Mouse (Mus musculus) limb, embryonic 13.5 days (tissue): ENCODE results near the gene Cys1. TPM values are rescaled to one million over a fixed set of nuclear protein-coding genes. Genes with fewer than 3 reads are reported as not detected.
"Not testable (repeated sequence)": the region's sequence is repeated elsewhere in the genome, so short reads cannot be mapped to it uniquely, and the experiment has no call there.

ENCODE experiments used
- ATAC-seq: fragments of 200-750 bp; cut with Nextera tagmentation; 2 replicates; pipeline ENCODE4 v1.8.0; 2017; ENCODE audit warnings: low read depth, moderate number of reproducible peaks, moderate TSS enrichment; ENCODE audit not compliant: low FRiP score
- H3K27ac ChIP-seq: fragments of 300-500 bp; sonication (generic); 2 replicates; pipeline ENCODE4 v1.5.1; 2015; ENCODE audit warnings: inconsistent platforms, mild to moderate bottlenecking, moderate library complexity
- H3K27me3 ChIP-seq: fragments of 300-500 bp; sonication (generic); 2 replicates; pipeline ENCODE4 v1.6.1; 2015; ENCODE audit warnings: mild to moderate bottlenecking, inconsistent platforms
- H3K36me3 ChIP-seq: fragments of 300-500 bp; sonication (generic); 2 replicates; pipeline ENCODE4 v1.6.1; 2015; ENCODE audit warnings: inconsistent platforms, mild to moderate bottlenecking, moderate library complexity
- H3K4me1 ChIP-seq: fragments of 300-500 bp; sonication (generic); 2 replicates; pipeline ENCODE4 v1.6.1; 2015; ENCODE audit warnings: inconsistent platforms
- H3K4me2 ChIP-seq: fragments of 300-500 bp; sonication (generic); replicated peaks from 2 replicates; pipeline ENCODE4 v1.6.1; 2015; ENCODE audit warnings: inconsistent platforms, mild to moderate bottlenecking, moderate library complexity
- H3K4me3 ChIP-seq: fragments of 300-500 bp; sonication (generic); 2 replicates; pipeline ENCODE4 v1.5.1; 2015; ENCODE audit warnings: moderate library complexity, mild to moderate bottlenecking, inconsistent platforms
- H3K9ac ChIP-seq: fragments of 300-500 bp; sonication (generic); 2 replicates; pipeline ENCODE4 v1.6.1; 2015; ENCODE audit warnings: mild to moderate bottlenecking, inconsistent platforms
- H3K9me3 ChIP-seq: fragments of 300-500 bp; sonication (generic); 2 replicates; pipeline ENCODE4 v1.6.1; 2016; ENCODE audit warnings: inconsistent platforms
- WGBS: fragments of 180-500 bp; shearing (Covaris S2); methylation state at CpG from one replicate; pipeline ENCODE4 v1.1.7; 2015; 5-methylcytosine and 5-hydroxymethylcytosine counted together
- polyA plus RNA-seq: library from polyadenylated mRNA; unstranded; fragments of >200 nt; fragmentation: Nextera tagmentation; extraction: Ambion mirVana; gene quantifications from 2 replicates; pipeline ENCODE4 v1.2.1, GENCODE M21; 2015

Cys1 gene
- polyA plus RNA-seq, 1 experiment from 2014 or later = 3.2 TPM

DNA sequence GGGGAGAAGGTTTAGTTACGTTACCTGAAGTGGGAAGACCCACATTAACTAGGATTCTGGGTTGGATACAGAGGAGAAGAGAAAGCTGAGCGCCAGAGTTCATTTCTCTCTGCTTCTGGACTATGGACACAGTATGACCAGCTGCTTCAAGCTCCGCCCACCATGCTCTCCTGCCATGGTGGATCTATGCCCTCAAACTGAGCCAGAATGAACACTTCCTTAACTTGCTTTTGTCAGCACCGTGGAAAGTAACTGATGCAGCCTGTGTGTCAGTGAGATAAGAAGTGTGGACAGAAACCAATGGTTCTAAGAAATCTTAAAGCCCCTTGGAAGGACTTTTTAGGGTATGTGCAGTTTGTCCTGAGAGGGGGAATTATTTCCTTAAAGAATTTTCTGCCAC is 22.6 kb downstream of the Cys1 start:
- peaks cover 78% of the 10 kb centered on the region for H3K36me3 ChIP-seq
- peaks cover 19% of the 10 kb centered on the region for H3K4me1 ChIP-seq
- no peaks in the 10 kb centered on the region for H3K9me3 ChIP-seq
- H3K4me2 ChIP-seq = no peak overlapping the region
- no peaks in the 10 kb centered on the region for H3K27me3 ChIP-seq
- ATAC-seq = no peak
- H3K4me3 ChIP-seq = no peak overlapping the region
- 89% methylated on average over 4 of the region's 4 CpGs for WGBS
- no peak overlapping the region for H3K27ac ChIP-seq
- no peak overlapping the region for H3K9ac ChIP-seq

DNA sequence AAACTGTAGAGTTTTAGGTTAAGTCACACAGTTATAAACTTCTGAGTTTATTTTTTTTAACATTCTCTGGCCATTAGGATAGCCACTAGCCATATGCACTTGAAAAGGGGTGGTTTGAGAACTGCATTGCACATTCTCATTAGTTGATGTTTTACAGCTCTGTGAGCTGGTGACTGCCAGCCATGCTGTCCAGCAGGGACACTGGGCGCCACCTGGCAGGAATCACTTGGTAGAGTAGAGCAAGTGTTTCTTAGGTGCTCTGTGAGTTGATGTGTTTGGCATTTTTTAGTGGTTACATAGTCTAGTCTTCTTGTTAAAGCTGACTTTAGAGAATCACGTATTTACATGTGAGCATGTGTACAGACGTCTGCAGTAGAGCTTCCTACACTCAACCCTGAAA is 25.2 kb downstream of the Cys1 start:
- WGBS = 69% methylated on average over 3 of the region's 3 CpGs
- Histone ChIP-seq H3K27ac (peak overlapping the region; percentile 39; the same call in 1 of the 2 replicates), H3K4me3 (no peak overlapping the region), H3K36me3 (peaks cover 76% of the 10 kb centered on the region), H3K4me1 (peaks cover 36% of the 10 kb centered on the region), H3K9me3 (no peaks in the 10 kb centered on the region), H3K4me2 (0 out of 2 replicates have a peak overlapping the region, but pooled peaks have one; percentile 16), H3K27me3 (no peaks in the 10 kb centered on the region), H3K9ac (no peak overlapping the region; the same call in 1 of the 2 replicates)
- ATAC-seq = no peak

DNA sequence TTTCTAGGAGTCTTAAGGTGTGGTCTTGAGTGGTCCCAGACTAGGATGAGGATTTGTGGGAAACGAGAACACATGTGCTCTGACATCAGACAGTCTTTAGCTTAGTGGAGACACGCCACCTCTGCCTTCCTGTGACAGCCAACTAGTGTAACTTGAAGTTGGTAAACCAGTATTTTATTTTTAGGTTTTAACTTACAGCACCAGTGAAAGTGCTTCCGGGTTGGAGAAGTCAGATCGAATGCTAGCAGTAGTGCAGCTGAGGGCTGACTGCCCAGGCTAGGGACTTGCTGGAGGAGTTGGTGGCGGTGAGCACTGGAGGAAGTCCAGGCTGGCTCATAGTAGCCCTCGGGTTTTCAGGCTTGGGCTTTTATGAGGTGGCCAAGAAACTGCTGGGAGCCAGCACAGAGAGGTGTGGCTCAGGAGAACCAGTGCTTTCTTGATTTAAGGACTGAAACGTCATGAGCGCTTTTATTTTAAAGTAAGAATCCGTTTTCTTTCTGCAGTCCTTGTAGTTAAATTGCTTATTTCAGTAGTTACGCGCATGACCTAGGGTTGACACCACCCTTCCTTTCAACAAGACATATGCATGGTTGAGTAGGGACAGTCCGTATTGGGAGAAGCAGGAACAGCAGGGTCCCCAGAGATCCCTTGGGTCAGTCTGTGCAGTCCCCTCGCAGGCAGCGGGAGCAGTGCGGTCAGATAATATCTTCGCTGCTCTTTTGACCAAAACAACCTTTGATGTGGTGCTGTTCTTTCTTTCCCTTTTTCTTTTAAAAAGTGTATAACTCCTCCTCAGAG is 27.3 kb downstream of the Cys1 start:
- no peak for ATAC-seq
- H3K4me3 ChIP-seq = no peak overlapping the region
- peaks cover 46% of the 10 kb centered on the region for H3K4me1 ChIP-seq
- H3K4me2 ChIP-seq = no peak overlapping the region
- H3K9ac ChIP-seq = no peak overlapping the region
- H3K9me3 ChIP-seq = no peaks in the 10 kb centered on the region
- WGBS = 86% methylated on average over 16 of the region's 16 CpGs
- no peaks in the 10 kb centered on the region for H3K27me3 ChIP-seq
- H3K27ac ChIP-seq = no peak overlapping the region
- peaks cover 58% of the 10 kb centered on the region for H3K36me3 ChIP-seq

DNA sequence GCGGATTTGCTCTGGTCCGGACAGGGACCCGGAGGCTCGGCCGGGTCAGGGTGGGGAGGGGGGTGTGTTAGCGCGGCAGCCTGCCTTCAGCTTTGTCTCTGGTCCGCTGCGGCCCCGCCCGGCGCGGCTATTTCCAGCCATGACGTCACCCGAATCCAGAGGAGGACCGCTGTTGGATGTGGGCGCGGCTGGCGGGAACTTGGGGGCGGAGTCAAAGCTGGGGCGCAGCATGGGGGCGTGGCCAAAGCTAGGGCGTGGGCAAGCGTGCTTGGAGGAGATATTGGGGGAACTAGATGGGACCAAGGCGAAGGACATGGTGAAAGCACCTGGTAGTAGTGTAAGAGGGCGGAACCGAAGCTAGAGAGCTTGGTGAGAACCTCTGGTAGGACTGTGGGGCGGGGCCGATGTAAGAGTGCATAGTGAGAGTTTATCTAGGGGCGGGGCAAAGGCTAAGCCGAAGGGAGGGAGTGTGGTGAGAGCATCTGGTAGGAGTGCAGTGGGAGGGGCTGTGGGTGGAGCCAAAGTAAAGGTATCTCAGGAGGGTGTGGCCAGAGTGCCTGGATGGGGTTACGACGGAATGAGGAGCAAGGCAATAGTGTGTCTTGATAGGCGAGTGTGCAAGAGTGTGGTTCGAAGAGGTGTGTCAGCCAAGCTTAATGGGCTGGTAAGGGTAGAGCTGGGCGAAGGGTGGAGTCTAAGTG is 29.8 kb downstream of the Cys1 start:
- peak overlapping the region; percentile 89 for H3K27ac ChIP-seq
- WGBS = under 1% methylated on average over 36 of the region's 36 CpGs
- H3K9ac ChIP-seq = peak overlapping the region; percentile 94
- peaks cover 43% of the 10 kb centered on the region for H3K4me1 ChIP-seq
- no peaks in the 10 kb centered on the region for H3K27me3 ChIP-seq
- H3K4me2 ChIP-seq = peak overlapping the region; percentile 67
- peak overlapping the region; percentile 88 for H3K4me3 ChIP-seq
- no peaks in the 10 kb centered on the region for H3K9me3 ChIP-seq
- ATAC-seq = peak; percentile 84
- H3K36me3 ChIP-seq = peaks cover 35% of the 10 kb centered on the region

DNA sequence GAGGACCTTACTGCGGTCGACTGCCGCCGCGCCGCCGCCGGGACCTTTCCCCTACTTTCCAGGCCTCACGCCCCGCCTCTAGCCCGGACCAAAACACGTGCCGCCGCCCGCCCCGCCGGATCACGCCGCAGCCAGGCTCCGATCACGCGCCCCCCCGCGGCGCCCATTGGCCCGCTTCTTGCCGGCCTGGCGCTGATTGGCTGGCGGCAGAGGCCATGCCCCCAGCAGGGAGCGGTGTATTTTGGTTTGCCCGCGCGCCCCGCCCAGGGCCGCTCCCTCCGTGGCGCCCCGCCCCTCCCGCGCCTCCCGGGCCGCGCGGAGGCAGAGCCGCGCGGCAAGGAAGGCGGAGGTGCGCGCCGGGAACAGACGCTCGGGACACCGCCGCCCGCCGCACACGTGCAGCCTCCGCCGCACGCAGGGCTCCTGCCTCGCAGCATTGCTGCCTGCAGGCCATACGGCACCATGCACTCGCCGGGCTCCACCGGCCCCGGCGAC is 30.5 kb downstream of the Cys1 start, which contains the start of gene Klf11:
Klf11 (plus strand) TSS at position 212 of the 495 bp plus-strand sequence.
- Histone ChIP-seq H3K4me2 (peak within 1 kb of the TSS; percentile 67), H3K9ac (peak within 1 kb of the TSS; percentile 94), H3K27ac (peak within 1 kb of the TSS; percentile 89), H3K4me3 (peak within 1 kb of the TSS; percentile 88), H3K36me3 (peaks cover 28% of the 10 kb centered on the region), H3K4me1 (peaks cover 39% of the 10 kb centered on the region), H3K9me3 (no peaks in the 10 kb centered on the region), H3K27me3 (no peaks in the 10 kb centered on the region)
- ATAC-seq = peak; percentile 94
- WGBS = under 1% methylated on average over 58 of the region's 68 CpGs

DNA sequence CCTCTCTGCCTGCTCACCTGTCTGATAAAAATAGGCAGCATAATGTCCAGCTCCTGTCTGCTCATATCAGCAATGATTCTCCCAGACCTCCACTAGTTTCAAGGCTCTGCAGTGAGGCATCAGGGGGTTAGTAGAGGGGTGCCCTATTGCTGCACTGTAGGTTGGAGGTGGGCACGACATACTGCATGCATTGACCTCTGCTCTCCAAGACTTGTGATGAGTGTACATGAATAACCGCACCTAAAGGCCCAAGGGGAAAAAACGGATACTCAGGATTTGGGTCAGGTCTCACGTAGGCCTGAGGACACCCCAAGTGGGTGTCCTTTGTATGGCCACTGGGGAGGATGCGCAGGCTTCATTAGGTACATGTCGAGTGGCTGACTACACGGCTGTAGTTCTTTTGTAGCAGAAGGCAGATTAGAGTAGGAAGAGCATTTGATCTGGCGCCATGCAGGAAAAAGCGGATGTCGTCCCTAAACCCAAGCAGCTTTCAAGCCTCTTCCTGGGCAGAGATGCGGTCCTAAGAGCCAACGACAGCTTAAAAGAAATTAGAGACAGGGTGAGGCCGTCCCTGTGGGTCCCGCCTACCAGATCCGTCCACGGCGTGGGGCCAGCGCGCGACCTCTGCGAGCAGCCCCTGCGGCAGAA is 31.1 kb downstream of the Cys1 start:
- Histone ChIP-seq H3K4me2 (peak overlapping the region; percentile 67), H3K9ac (peak overlapping the region; percentile 94), H3K4me1 (peaks cover 37% of the 10 kb centered on the region), H3K27ac (peak overlapping the region; percentile 29), H3K36me3 (peaks cover 23% of the 10 kb centered on the region), H3K27me3 (no peaks in the 10 kb centered on the region), H3K4me3 (peak overlapping the region; percentile 88), H3K9me3 (no peaks in the 10 kb centered on the region)
- peak; percentile 2; the same call in 1 of the 2 replicates for ATAC-seq
- 4% methylated on average over 22 of the region's 22 CpGs for WGBS

DNA sequence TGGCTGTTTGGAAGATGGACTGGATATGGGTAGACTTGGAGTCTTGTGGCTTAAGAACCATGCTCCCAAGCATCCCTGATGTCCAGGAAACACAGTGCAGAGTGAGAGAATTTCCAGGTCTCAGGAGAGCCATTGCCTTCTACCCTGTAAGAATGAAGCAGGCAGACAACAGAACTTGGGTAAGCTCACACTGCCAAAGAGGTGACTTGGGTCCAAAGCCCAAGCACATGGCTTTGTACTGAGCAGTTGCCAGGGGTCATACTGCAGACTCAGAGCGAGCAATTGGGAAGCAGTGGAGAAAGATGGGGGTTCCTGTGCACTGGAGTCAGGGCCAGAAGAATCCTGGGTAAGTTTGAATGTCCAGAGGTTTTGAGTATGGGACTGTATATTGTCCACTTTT is 33.5 kb downstream of the Cys1 start:
- no peaks in the 10 kb centered on the region for H3K9me3 ChIP-seq
- H3K36me3 ChIP-seq = no peaks in the 10 kb centered on the region
- no peak overlapping the region for H3K9ac ChIP-seq
- H3K4me2 ChIP-seq = no peak overlapping the region
- H3K4me3 ChIP-seq = no peak overlapping the region
- peaks cover 39% of the 10 kb centered on the region for H3K4me1 ChIP-seq
- 82% methylated on average over 1 of the region's 1 CpGs for WGBS
- ATAC-seq = no peak
- H3K27me3 ChIP-seq = no peaks in the 10 kb centered on the region
- no peak overlapping the region for H3K27ac ChIP-seq

DNA sequence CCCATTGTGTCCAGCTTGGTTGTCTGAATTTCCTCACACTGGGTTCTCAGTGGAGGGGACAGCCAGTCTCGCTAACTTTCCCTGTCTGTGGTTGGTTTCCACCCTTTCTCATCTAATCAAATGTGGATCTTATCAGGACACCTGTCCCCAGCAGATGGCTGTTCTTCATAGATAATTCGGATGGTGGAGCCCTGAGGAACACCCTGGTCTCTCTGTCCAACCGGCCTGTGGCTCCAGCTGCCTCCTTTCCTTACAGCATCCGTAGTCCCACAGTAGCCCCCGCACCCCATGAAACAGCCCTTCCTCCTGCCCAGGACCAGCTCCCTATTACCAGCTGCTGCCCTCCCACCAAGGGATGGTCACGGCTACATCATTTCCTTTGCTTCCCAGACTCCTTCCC is 35.7 kb downstream of the Cys1 start:
- no peaks in the 10 kb centered on the region for H3K27me3 ChIP-seq
- H3K4me1 ChIP-seq = peaks cover 29% of the 10 kb centered on the region
- no peak overlapping the region for H3K9ac ChIP-seq
- no peak for ATAC-seq
- H3K4me2 ChIP-seq = no peak overlapping the region
- H3K4me3 ChIP-seq = no peak overlapping the region
- H3K27ac ChIP-seq = no peak overlapping the region
- no peaks in the 10 kb centered on the region for H3K9me3 ChIP-seq
- H3K36me3 ChIP-seq = no peaks in the 10 kb centered on the region
- 72% methylated on average over 6 of the region's 6 CpGs for WGBS

DNA sequence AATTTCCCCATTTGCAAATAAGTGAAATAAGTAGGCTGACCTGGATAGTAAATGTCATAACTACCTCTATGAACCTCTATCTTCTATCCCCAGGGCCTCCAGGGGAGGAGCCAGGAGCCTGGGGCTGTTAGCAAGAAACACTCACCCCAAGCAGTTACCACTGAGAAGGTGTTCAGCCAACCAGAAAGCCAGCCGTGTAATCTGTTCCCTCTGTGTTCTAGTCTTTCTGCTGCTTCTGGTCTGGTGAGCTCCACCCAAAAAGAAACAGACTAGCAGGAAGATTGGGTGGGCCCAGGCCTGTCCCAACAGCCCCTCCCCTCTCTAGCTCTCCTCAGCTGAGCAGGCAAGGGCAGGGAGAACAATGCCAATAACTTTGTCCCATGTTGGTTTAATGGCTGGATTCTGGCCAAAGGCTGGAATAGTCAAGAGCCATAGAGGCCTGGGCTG is 37.5 kb downstream of the Cys1 start:
- no peaks in the 10 kb centered on the region for H3K9me3 ChIP-seq

DNA sequence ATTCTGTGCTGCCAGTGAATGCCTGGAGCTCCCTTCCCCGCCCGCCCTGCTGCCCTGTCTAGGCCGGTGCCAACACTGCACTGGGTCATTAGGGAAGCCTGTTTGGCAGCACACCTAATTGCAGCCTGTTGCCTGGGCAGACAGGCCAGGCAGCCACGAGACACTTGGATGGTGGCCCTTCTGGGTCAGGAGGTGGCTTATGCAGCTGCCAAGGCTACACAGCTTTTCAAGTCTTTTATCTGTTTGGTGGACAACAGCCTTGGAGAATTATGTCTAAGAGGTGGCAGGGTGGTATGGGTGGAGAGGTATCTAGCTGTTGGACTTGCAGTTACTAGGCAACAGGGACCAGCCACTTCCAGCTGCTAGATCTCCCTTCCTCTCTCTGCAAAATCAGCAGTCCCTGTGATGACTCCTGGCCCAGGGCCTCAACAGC is 39.2 kb downstream of the Cys1 start:
- Histone ChIP-seq H3K4me3 (no peak overlapping the region), H3K36me3 (no peaks in the 10 kb centered on the region), H3K9me3 (no peaks in the 10 kb centered on the region), H3K4me1 (peaks cover 19% of the 10 kb centered on the region; the same call in 1 of the 2 replicates), H3K9ac (no peak overlapping the region), H3K4me2 (no peak overlapping the region), H3K27ac (no peak overlapping the region), H3K27me3 (no peaks in the 10 kb centered on the region)
- no peak for ATAC-seq
- WGBS = 64% methylated on average over 4 of the region's 4 CpGs

More for the DNA sequence above, 37.5 kb downstream of the Cys1 start:
- 29% methylated on average over 1 of the region's 1 CpGs for WGBS
- no peak overlapping the region for H3K4me3 ChIP-seq
- ATAC-seq = no peak; the same call in 1 of the 2 replicates
- H3K4me1 ChIP-seq = peaks cover 19% of the 10 kb centered on the region; the same call in 1 of the 2 replicates
- H3K9ac ChIP-seq = no peak overlapping the region
- no peak overlapping the region for H3K27ac ChIP-seq
- H3K27me3 ChIP-seq = no peaks in the 10 kb centered on the region
- no peak overlapping the region for H3K4me2 ChIP-seq
- no peaks in the 10 kb centered on the region for H3K36me3 ChIP-seq

DNA sequence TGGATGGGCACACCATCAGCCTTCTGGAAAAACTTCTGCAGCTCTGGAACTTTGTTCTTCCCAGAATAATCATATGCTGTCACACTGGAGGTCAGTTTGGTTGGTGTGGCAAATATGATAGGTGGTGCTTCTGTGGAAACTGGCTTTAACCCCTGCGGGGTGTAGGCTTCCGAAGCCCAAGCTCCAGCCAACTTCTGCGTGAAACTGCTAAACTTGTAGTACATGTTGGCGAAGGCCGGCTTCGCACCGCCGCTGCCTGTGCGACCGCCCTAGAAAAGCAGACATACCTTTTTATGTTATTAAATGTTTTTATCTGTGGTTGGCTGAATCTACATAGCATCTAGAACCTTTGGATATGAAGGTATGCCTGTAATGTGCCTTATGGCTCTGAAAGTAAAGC is 42.8 kb downstream of the Cys1 start:
- H3K4me3 ChIP-seq, ATAC-seq, H3K27me3 ChIP-seq, H3K9ac ChIP-seq, H3K9me3 ChIP-seq, H3K36me3 ChIP-seq, H3K4me1 ChIP-seq, H3K4me2 ChIP-seq, H3K27ac ChIP-seq: not testable (repeated sequence)
- WGBS = 95% methylated on average over 10 of the region's 10 CpGs

DNA sequence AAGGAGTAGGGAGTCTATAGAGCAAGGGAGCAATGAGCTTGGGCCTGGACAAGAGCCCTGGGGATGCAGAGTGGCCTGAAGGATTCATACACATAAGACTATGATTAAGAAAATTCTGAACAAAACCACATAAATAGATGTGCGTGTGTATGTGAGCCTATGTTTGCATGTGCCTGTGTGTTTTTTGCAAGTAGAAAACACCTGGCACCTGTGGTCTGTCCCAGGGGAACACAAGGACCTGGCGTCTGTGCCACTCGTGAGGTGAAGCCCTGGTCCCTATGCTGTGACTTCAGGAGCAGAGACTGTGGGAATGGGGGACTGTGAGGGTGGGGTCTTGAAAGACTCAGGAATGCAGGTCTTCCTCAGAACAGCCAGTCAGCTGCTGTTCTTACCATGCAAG is 47.0 kb downstream of the Cys1 start:
- Histone ChIP-seq H3K36me3 (no peaks in the 10 kb centered on the region), H3K27ac (no peak overlapping the region), H3K4me3 (no peak overlapping the region), H3K9ac (no peak overlapping the region), H3K4me2 (no peak overlapping the region), H3K9me3 (no peaks in the 10 kb centered on the region), H3K4me1 (peaks cover 8% of the 10 kb centered on the region; the same call in 1 of the 2 replicates), H3K27me3 (no peaks in the 10 kb centered on the region)
- ATAC-seq = no peak
- WGBS = 87% methylated on average over 3 of the region's 3 CpGs
